Mouse (Mus musculus): ENCODE results near the gene Tet2.
"Not testable (repeated sequence)": the region's sequence is repeated elsewhere in the genome, so short reads cannot be mapped to it uniquely, and the experiment has no call there.

Gene Tet2

DNA sequence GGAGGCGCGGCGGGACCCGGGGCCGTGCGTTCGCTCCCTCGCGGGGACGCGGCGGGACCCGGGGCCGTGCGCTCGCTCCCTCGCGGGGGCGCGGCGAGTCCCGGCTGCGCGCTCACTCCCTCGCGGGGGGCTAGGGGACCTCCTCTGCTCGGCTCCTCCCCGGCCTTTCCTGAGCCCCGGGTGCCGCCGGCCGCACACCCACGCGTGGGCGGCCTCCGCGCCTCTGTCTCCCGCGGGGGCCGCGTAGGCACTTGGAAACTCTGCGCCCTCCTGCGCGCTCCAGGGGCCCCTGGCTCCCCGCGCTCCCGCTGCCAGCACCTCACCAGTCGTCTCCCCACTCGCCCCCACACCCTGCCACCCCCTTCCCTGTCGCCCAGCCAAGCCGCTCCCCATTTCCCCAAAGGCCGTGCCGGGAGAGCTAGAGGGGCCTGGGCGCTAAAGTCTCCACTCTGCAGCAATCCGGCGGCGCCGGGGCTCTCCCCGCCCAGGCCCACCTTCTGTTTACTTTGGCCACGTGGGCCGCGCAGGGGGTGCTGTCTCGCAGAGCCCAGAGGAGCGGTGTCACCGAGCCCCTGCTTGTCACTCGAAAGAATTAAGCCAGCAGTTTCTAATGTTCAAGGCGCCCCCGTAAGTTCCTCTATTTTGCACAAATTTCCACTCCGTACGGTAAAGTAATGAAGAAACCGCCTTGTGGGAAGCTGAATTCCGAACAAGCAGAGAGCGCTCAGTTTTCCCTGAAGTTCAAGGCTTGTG lies at the start of gene Tet2:
Gene Tet2 (minus strand): TSS at position 589 of the 753 bp plus-strand sequence.
- in situ Hi-C loops (cut with MboI; ENCODE audit: low sequenced_read_pairs): no loop called here

DNA sequence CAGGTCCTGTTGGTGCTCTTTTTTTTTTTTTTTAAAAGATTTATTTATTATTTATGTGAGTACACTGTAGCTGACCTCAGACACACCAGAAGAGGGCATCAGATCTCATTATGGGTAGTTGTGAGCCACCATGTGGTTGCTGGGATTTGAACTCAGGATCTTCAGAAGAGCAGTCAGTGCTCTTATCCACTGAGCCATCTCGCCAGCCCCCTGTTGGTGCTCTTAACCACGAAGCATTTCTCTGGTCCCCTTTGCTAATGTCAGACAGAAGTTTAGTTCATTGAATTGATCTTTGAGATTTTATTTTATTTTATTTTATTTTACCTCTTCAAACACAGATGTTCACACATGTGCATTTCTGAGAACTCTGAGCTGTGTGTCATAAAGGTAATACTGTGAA lies 48.1 kb upstream of the Tet2 start:
- in situ Hi-C loops (cut with MboI; ENCODE audit: low sequenced_read_pairs): not testable (repeated sequence)

DNA sequence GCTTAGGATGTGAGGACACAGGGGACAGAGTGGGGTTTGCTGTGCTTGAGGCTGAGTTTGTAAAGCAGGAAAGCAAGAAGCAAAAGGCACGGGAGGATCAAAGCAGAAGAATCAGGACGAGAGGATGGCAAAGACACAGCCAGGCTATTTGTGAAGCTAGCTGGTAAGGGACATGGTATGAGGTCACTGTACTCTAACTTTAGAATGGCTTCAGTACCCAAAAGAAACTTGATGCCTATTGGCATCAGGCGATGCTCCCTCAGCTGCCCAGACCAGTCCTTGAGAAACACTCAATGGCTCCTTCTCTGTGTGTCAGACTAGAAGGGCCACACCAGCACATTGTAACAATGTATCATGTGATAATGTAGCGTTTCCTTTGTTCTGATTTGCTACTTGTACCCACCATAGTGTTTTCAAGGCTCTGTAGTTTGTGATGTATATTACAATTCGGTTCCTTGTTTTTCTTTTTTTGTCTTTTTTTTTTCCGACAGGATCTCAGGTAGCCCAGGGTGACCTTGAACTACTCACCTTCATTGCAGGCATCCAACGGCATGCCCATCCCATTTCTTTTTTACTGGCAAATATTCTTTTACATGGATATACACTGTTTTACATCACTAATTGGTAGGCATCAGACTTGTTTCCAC lies 45.7 kb upstream of the Tet2 start:
- in situ Hi-C loops (cut with MboI; ENCODE audit: low sequenced_read_pairs): no loop called here

DNA sequence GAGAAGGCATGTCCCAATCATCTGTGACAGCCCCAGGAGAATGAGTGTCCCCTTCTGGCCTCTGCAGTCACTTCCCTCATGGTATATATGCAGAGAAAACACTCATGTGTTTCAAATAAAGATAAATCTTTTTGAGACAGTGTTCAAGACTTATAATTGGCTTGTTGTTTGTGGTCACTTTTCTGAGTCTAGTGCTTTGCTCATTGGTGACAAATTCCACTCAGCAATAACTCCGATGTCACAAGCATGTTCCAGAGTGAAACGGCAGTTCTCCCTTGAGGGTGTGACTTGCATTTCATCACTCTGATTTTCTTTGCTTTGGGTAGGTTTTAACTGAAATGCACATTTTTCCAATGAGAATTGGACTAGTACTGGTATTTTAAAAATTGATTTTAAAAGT lies 40.1 kb upstream of the Tet2 start:
- in situ Hi-C loops (cut with MboI; ENCODE audit: low sequenced_read_pairs): no loop called here

DNA sequence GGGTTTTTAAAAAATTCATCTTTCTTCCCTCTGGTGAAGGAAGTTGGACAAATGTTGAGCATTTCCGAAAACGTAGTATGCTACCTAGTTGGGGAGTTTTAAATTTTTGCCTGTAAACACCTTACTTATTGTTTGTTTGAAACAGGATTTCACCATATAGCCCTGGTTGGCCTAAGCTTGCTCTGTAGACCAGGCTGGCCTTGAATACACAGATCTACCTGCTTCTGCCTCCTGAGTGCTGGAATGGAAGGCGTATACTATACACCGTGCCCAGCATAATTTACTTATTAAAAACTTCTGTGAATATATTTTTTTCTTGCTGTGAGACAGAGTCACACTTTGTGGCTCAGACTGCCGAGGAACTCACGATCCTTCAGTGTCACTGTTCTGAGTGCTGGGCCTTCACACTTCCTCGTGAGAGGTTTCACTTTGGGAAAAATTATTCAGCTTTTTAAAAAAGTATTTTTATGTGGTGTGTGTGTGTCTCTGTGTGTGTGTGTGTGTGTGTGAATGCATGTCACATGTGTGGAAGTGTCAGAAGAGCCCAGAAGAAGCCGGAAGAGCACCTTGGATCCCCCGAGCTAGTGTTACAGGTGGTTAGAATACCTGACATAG lies 38.6 kb upstream of the Tet2 start:
- in situ Hi-C loops (cut with MboI; ENCODE audit: low sequenced_read_pairs): no loop called here

DNA sequence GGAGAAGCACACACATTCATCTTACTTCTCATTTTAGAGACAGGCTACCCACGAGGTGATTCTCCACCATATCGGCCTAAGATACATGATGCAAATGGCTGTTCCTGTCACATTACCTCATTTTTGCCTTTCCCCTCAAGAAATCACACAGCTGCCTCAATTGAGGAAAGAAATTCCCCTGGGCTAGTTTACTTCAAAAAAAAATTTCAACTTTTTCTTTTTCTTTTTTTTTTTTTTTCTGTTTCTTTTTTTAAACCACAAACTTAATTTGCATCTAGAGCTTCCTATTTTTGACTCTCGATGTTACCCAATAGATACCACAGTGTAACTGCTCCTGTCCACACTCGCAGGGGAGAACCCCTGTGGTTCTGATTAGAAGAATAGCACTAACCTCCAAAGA lies 38.0 kb upstream of the Tet2 start:
- in situ Hi-C loops (cut with MboI; ENCODE audit: low sequenced_read_pairs): no loop called here

DNA sequence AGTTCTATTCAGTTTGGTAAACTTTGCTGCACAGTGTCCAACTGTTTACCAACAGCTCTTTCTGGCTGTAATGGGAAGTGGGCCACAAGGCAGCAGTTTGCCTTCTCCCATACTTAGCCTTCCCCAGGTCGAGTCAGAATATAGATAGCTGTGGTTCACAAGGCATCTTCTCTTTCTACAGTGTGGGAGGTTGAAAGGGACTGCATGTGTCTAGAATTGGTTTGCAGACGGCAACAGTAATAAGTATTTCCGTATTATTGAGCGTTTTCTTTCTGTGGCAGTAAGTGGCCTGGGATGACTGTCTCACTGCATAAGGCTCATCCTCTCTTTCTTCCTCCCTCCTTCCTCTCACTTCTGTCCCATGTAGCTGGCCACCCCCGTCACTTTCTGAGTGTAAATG lies 37.2 kb upstream of the Tet2 start:
- in situ Hi-C loops (cut with MboI; ENCODE audit: low sequenced_read_pairs): no loop called here

DNA sequence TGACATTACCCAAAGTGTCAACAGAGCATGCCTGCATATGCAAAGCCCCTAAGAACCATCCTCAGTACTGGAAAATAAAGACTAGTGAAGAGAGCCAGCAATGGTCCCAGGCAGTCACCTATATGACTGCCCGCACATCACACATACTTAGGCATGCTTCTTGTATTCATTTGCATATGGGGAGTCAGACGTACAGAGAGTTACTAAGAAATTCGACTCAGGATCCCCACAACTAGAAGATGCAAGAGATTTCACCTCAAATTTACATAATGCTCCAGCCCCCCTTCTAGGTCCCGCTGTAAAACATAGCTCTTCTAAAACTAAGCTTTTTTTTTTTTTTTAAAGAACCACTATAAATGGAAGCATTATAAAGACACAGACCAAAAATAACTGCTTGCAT lies 36.6 kb upstream of the Tet2 start:
- in situ Hi-C loops (cut with MboI; ENCODE audit: low sequenced_read_pairs): no loop called here

DNA sequence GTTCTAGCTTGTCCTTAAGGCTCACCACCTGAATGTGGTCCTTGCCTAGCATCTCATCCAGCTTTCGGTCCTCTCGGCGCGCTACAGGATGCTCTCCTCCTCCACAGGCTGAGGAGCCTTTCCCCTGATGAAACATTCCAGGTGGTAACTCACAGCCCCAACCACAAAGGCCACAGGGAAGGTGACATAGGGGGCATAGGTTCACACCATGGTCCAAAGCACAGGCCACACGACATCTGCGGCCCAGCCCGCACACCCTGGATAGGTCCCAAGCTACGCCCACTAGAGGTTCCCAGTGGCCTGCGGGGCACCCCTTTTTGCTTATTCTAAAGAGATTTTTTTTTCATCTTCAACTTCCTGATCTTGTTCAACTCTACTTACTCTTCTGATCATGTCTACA lies 34.7 kb upstream of the Tet2 start:
- in situ Hi-C loops (cut with MboI; ENCODE audit: low sequenced_read_pairs): no loop called here

DNA sequence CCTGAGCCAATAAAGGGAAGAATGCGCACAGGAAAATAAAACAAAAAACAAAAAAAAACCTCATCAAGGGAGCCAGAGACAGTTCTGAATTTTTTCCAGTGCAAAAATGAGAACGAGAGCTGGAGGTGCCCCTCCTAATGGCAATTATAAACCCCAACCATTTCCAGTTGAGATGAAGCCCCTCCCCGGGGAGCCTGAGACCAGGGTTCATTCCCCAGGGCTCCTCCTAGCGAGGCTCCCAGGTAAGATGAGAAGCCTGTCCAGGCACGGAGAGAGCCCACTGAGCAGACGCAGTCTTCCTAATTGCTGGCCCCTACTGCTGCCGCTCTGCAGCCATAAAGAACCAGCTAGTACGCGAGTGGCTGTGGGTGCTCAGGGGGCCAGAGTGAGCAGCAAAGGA lies 34.2 kb upstream of the Tet2 start:
- in situ Hi-C loops (cut with MboI; ENCODE audit: low sequenced_read_pairs): no loop called here

DNA sequence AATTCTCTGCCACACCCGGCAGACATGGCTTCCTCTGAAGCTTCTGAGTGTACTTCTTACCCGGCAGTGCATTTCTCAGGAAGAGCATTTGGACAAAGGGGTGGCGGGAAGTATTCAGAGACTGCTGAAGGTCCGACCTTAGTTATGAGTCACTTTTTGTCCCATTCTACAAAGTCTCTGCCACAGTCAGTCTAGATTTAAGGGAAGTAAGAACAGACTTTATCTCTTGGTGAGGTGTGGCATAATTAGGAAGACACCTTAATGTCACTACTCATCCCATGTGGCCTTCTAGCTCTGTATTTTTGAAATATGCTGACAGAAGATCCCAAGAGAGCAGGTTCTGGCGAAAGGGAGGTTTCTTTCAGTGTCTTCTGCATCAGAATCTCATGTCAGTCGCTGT lies 30.0 kb upstream of the Tet2 start:
- in situ Hi-C loops (cut with MboI; ENCODE audit: low sequenced_read_pairs): no loop called here

DNA sequence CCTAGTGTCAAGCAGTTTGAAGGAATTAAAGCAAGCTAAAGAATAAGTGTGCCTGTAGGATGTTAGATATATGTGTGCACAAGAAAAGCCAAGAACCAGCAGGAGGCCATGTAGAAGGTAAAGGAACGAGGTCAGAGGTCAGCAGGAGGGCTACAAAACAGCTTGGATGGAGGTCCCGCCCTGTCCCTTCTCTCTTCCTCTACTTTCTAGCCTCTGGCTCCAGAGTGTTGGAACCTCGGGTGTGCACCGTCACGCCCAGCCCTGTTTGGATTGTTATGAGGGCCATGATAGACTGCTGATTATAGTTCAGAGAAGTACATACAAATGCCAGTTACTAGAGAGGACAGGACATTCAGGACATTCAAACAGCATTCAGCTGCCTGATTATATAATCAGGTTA lies 27.0 kb upstream of the Tet2 start:
- in situ Hi-C loops (cut with MboI; ENCODE audit: low sequenced_read_pairs): no loop called here

DNA sequence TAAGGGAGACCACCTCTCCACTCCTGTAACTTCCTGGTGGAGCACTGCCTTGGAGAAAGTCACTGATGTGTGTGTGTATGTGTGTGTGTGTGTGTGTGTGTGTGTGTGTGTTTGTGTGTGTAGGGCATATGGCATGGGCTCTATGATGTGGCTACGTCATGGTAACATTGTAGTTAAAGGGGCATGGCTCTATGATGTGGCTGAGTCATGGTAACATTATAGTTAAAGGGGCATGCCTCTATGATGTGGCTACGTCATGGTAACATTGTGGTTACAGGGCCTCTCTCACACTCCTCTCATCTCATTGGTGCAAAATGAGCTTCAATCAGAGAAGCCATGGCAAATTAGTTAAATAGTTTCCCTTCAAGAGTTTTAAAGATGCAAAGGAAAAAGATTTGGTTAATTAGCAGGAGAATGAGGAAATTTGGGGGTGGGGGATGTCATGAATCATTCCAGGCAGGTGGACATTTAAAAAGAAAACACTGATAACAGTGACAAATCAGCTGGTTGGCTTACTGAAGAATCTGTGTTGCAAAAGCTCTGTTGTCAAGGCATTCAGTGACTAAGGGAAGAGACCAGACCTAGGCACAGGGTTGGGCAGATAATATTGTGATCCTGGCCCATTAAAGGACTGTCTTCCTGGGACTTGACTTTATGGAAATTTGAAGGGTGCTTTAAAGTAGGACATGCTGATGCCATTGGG lies 18.7 kb upstream of the Tet2 start:
- in situ Hi-C loops (cut with MboI; ENCODE audit: low sequenced_read_pairs): no loop called here

DNA sequence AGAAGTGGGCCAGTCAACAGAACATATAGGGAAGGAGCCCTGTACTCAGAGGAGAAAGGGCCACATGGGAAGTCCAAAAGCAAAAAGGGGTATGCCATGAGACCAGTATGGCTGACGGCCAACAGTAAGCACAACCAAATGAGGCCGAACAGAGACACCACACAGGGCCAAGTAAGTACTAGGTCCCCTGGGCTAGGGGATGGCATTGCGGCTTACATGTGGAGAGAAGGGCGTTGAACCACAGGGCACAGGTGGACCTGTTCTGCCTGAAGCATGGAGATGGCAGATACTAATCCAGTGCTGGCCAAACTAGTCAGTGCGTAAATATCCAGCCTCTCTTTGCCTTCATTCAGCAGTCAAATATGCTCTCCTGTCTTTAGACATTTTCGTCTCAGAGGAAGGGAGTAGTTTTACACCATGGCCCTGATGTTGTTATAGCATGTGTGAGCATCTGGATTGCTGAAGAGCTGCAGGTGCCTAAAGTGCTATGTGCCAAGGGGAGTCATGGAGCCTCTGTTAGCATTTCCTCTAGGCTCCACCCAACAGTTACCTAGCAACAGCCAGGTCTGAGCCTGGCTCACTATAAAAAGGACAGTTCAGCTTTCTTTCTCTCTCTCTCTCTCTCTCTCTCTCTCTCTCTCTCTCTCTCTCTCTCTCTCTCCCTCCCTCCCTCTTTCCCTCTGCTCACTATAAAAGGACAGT lies 14.6 kb upstream of the Tet2 start:
- in situ Hi-C loops (cut with MboI; ENCODE audit: low sequenced_read_pairs): no loop called here

DNA sequence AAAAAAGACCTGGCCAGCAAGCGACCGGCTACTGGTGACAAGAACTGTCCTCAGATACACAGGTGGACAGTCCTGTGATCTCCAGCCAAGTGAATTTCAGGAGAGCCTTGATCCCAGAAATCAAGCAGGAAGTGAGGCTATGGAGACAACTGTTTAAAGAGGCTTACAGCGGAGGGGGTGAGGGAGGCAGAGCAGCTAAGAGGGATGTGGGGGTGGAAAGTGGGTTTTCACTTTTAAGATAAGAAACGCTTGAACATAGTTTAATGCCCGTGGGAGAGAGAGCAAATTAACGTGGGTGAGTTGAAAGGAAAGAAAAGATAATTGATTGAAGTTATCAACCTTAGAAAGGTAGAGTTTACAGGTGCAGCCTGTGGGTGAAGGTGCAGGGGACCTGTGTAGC lies 12.7 kb upstream of the Tet2 start:
- in situ Hi-C loops (cut with MboI; ENCODE audit: low sequenced_read_pairs): no loop called here

DNA sequence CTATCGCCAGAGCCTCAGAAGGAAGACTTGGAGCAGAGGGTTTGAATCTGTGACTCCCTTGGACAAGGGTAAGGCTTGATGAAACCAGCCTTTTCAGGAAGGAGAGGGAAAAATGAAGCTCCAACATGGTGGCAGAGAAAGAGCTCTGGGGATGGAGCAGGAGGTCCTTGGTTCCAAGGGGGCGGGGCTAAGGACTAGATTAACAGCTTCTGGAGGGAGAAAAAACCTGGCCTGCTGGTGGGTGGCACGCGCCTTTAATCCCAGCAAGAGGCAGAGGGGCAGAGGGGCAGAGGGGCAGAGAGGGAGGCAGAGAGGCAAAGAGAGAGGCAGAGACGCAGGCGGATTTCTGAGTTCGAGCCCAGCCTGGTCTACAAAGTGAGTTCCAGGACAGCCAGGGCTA lies 12.2 kb upstream of the Tet2 start:
- in situ Hi-C loops (cut with MboI; ENCODE audit: low sequenced_read_pairs): no loop called here

DNA sequence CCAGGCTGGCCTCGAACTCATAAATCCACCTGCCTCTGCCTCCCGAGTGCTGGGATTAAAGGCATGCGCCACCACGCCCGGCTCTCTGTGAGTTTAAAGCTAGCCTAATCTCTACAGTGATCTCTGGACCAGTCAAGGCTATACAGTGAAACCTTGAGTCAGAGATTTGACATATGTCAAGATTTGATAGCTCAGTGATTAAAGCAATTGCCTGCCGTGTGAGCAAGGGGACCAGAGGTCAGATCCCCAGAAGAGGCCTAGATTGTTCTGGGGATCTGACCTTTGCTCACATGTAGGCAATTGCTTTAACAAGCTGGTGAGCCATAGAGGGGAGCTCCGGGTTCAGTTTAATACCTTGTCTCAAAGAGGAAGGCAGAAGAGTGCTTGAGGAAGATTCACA lies 10.4 kb upstream of the Tet2 start:
- in situ Hi-C loops (cut with MboI; ENCODE audit: low sequenced_read_pairs): no loop called here

DNA sequence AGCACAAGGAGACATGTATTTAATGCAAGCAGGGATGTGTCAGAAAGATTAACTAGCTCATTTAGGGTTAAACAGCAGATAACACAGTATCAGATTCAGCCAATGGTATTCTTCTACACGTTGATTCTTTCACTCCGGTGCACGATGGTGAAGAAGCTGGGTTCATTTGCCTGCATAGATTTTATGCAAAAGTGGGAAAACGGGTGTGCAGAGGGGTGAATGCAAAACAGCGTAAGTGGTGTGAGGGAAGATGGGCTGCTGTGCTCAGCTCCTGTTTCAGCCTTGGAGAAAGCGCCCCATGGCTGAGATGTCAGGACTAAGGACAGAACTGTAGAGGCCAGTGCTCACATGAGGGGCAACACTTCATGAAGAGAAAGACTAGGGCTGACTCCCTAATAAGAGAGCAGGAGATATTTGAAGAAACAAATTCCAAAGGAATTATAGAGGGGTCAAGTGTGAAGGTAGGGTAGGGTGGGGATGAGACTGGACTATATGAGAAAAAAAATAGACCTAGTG lies 9.7 kb upstream of the Tet2 start:
- in situ Hi-C loops (cut with MboI; ENCODE audit: low sequenced_read_pairs): no loop called here

DNA sequence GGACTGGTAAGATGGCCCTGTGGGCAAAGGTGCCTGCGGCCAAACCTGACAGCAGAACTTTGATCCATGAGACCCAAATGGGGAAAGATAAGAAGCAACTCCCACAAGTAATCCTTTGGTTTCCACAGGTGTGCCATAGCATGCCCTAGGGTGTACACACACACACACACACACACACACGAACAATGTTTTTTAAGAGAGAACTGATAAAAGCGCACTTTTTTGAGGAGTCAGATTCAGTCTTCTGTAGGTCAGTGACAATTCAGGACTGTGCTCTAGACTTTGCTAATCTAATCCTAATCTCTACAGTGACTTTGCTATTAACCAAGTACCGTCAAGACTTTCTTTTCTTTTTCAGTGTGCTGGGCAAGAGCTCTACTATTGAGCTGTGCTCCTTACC lies 9.2 kb upstream of the Tet2 start:
- in situ Hi-C loops (cut with MboI; ENCODE audit: low sequenced_read_pairs): no loop called here

DNA sequence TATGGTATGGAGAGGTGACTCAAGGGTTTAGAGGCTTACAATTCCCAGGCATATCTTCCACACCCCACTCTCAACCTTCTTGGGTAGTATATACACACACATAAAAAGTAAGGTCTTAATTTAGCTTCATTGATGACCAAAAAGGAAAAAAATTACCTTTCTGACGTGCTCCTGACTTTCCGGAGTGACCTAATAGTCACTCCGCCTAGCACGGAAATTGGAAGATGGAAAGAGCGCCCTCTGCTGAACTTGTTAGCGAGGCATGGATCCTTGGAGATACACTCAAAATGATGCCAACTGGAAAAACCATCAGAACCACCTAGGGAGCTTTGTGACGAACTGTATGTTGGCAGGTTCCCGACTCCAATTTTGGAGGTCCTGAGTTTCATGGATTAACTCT lies 7.0 kb upstream of the Tet2 start:
- in situ Hi-C loops (cut with MboI; ENCODE audit: low sequenced_read_pairs): no loop called here
